Mouse (Mus musculus): ENCODE results near the gene Sept11.
A peak's percentile ranks its signal among the peaks of the same experiment; 100 is the strongest.

Gene Sept11

GRCm38 (mm10) chr5:93183311-93183710 is 90.1 kb downstream of the Sept11 start:
- no peak for DNase-seq

- DNase-seq = no peak
Observed at GRCm38 (mm10) chr5:93184548-93184947, 91.3 kb downstream of the Sept11 start.

- DNase-seq = no peak
Observed at GRCm38 (mm10) chr5:93189607-93190006, 96.4 kb downstream of the Sept11 start.

- no peak for DNase-seq
Observed at GRCm38 (mm10) chr5:93190428-93190827, 97.2 kb downstream of the Sept11 start.

- no peak for DNase-seq
Observed at GRCm38 (mm10) chr5:93198232-93198631, 105.0 kb downstream of the Sept11 start.

GRCm38 (mm10) chr5:93201181-93201580 is 107.9 kb downstream of the Sept11 start:
- DNase-seq = no peak

GRCm38 (mm10) chr5:93205371-93206108 is 112.3 kb downstream of the Sept11 start:
- DNase-seq = peak; percentile 60

GRCm38 (mm10) chr5:93206109-93207005 is 113.1 kb downstream of the Sept11 start, which contains the start of the genes Ccni and 2010109A12Rik:
Gene Ccni, minus strand, starts transcription at chr5:93206495.
Gene 2010109A12Rik, plus strand, starts transcription at chr5:93206518.
- peak; percentile 96 for DNase-seq

GRCm38 (mm10) chr5:93207006-93207348 is 113.7 kb downstream of the Sept11 start:
- peak; percentile 47 for DNase-seq

GRCm38 (mm10) chr5:93207555-93207954 is 114.3 kb downstream of the Sept11 start:
- DNase-seq = no peak

GRCm38 (mm10) chr5:93218375-93218774 is 125.1 kb downstream of the Sept11 start:
- DNase-seq = no peak

- peak; percentile 59 for DNase-seq
Observed at GRCm38 (mm10) chr5:93221661-93222060, 128.4 kb downstream of the Sept11 start.

GRCm38 (mm10) chr5:93224549-93224948 is 131.3 kb downstream of the Sept11 start:
- no peak for DNase-seq
